Mouse (Mus musculus) forebrain, postnatal 0 days (tissue): ENCODE data around the gene Cfap126. TPM values are rescaled to one million over a fixed set of nuclear protein-coding genes. Genes with fewer than 3 reads are reported as not detected.
A peak's percentile ranks its signal among the peaks of the same experiment; 100 is the strongest.
"Not testable (repeated sequence)": the region's sequence is repeated elsewhere in the genome, so short reads cannot be mapped to it uniquely, and the experiment has no call there.

Source experiments
- ATAC-seq: fragments of 200-750 bp; cut with Nextera tagmentation; 2 replicates; pipeline ENCODE4 v1.8.0; 2017; ENCODE audit warnings: mild to moderate bottlenecking, moderate library complexity
- DNase-seq: peaks from one replicate; pipeline ENCODE4 v3.0.0-alpha.2; 2015
- H3K27ac ChIP-seq: fragments of 300-500 bp; sonication (generic); 2 replicates; pipeline ENCODE4 v1.5.1; 2014; ENCODE audit warnings: low read depth, mild to moderate bottlenecking, antibody characterized with exemption, low read length, moderate library complexity, mixed read lengths
- H3K27me3 ChIP-seq: fragments of 300-500 bp; sonication (generic); 2 replicates; pipeline ENCODE4 v1.6.1; 2014; ENCODE audit warnings: mild to moderate bottlenecking, low read length, mixed read lengths; ENCODE audit not compliant: insufficient read depth
- H3K36me3 ChIP-seq: fragments of 300-500 bp; sonication (generic); 2 replicates; pipeline ENCODE4 v1.6.1; 2014; ENCODE audit warnings: mild to moderate bottlenecking, moderate library complexity; ENCODE audit not compliant: insufficient read depth
- H3K4me1 ChIP-seq: fragments of 300-500 bp; sonication (generic); 2 replicates; pipeline ENCODE4 v1.6.1; 2014; ENCODE audit warnings: antibody characterized with exemption; ENCODE audit not compliant: insufficient read depth
- H3K4me2 ChIP-seq: fragments of 300-500 bp; sonication (generic); 2 replicates; pipeline ENCODE4 v1.6.1; 2014; ENCODE audit warnings: low read depth, mild to moderate bottlenecking, moderate library complexity
- H3K4me3 ChIP-seq: fragments of 300-500 bp; sonication (generic); 2 replicates; pipeline ENCODE4 v1.5.1; 2014; ENCODE audit warnings: low read depth, low read length, mixed read lengths
- H3K9ac ChIP-seq: fragments of 300-500 bp; sonication (generic); 2 replicates; pipeline ENCODE4 v1.6.1; 2014; ENCODE audit warnings: mild to moderate bottlenecking
- H3K9me3 ChIP-seq: fragments of 300-500 bp; sonication (generic); 2 replicates; pipeline ENCODE4 v1.6.1; 2016; ENCODE audit warnings: low read length
- CTCF ChIP-seq: sonication (generic); IDR thresholded peaks from 2 replicates; pipeline ENCODE4 v1.5.1; 2016; ENCODE audit warnings: antibody characterized with exemption, control low read depth, low read depth
- WGBS: fragments of 180-500 bp; shearing (Covaris S2); extraction: QIAGEN DNeasy Blood & Tissue Kit; methylation state at CpG from one replicate; pipeline ENCODE4 v1.1.7; 2014; 5-methylcytosine and 5-hydroxymethylcytosine counted together
- polyA plus RNA-seq: library from polyadenylated mRNA; unstranded; fragments of >200 nt; fragmentation: Nextera tagmentation; extraction: Ambion mirVana; gene quantifications from 2 replicates; pipeline ENCODE4 v1.2.1, GENCODE M21; 2015
- total RNA-seq: library from RNA; depleted of rRNA; stranded (reverse); fragments of >200 nt; gene quantifications from 2 replicates; pipeline ENCODE4 v1.2.3, GENCODE M21; 2014

Cfap126 gene
- total and polyA plus RNA-seq, 2 experiments from 2014 or later, result 2.4 to 13.7 TPM

GRCm38 (mm10) chr1:171085718-171086117, 28.0 kb upstream of the Cfap126 start:
- no peak; the same call in 1 of the 2 replicates for ATAC-seq
- Histone ChIP-seq H3K36me3 (no peaks in the 10 kb centered on the region), H3K9ac (peak overlapping the region; percentile 53), H3K4me2 (peak overlapping the region; percentile 77), H3K27me3 (no peaks in the 10 kb centered on the region), H3K9me3 (no peaks in the 10 kb centered on the region), H3K4me3 (peak overlapping the region; percentile 52), H3K27ac (no peak overlapping the region), H3K4me1 (no peaks in the 10 kb centered on the region)
- TF ChIP-seq CTCF, result no peak
- DNase-seq, result peak; percentile 58
- 0% methylated on average over 26 of the region's 26 CpGs for WGBS

- ATAC-seq, result not testable (repeated sequence)
- peak overlapping the region; percentile 7; the same call in 1 of the 2 replicates for H3K4me3 ChIP-seq
Measured at GRCm38 (mm10) chr1:171088237-171088869, 25.4 kb upstream of the Cfap126 start.

GRCm38 (mm10) chr1:171089891-171090290, 23.8 kb upstream of the Cfap126 start:
- Histone ChIP-seq H3K9me3 (no peaks in the 10 kb centered on the region), H3K36me3 (no peaks in the 10 kb centered on the region), H3K27me3 (no peaks in the 10 kb centered on the region), H3K4me1 (no peaks in the 10 kb centered on the region), H3K4me3 (no peak overlapping the region), H3K4me2 (no peak overlapping the region), H3K27ac (no peak overlapping the region), H3K9ac (no peak overlapping the region)
- 94% methylated on average over 1 of the region's 1 CpGs for WGBS
- TF ChIP-seq CTCF, result no peak
- no peak for DNase-seq
- no peak for ATAC-seq

More at GRCm38 (mm10) chr1:171088237-171088869, 25.4 kb upstream of the Cfap126 start:
- not testable (repeated sequence) for H3K36me3 ChIP-seq, H3K27me3 ChIP-seq, H3K27ac ChIP-seq, H3K4me1 ChIP-seq, H3K9me3 ChIP-seq
- 1% methylated on average over 10 of the region's 10 CpGs for WGBS
- DNase-seq, result peak; percentile 32
- H3K9ac ChIP-seq, result peak overlapping the region; percentile 31; the same call in 1 of the 2 replicates
- H3K4me2 ChIP-seq, result peak overlapping the region; percentile 28

GRCm38 (mm10) chr1:171090761-171091160, 23.0 kb upstream of the Cfap126 start:
- ATAC-seq, result no peak
- no peak for DNase-seq
- Histone ChIP-seq H3K9me3 (no peaks in the 10 kb centered on the region), H3K9ac (no peak overlapping the region), H3K4me1 (no peaks in the 10 kb centered on the region), H3K27me3 (no peaks in the 10 kb centered on the region), H3K4me3 (no peak overlapping the region), H3K4me2 (no peak overlapping the region), H3K27ac (no peak overlapping the region), H3K36me3 (no peaks in the 10 kb centered on the region)
- 73% methylated on average over 2 of the region's 2 CpGs for WGBS
- no peak for TF ChIP-seq CTCF

GRCm38 (mm10) chr1:171094424-171094823, 19.3 kb upstream of the Cfap126 start:
- WGBS, result 83% methylated on average over 4 of the region's 4 CpGs

GRCm38 (mm10) chr1:171096110-171096964, 17.4 kb upstream of the Cfap126 start:
- TF ChIP-seq CTCF, result no peak
- WGBS, result 18% methylated on average over 10 of the region's 10 CpGs
- Histone ChIP-seq H3K4me2 (no peak overlapping the region), H3K4me3 (no peak overlapping the region), H3K36me3 (no peaks in the 10 kb centered on the region), H3K27me3 (no peaks in the 10 kb centered on the region), H3K4me1 (no peaks in the 10 kb centered on the region), H3K27ac (no peak overlapping the region), H3K9me3 (no peaks in the 10 kb centered on the region), H3K9ac (no peak overlapping the region)
- ATAC-seq, result no peak
- no peak for DNase-seq

More at GRCm38 (mm10) chr1:171094424-171094823, 19.3 kb upstream of the Cfap126 start:
- TF ChIP-seq CTCF, result no peak
- H3K4me2 ChIP-seq, result no peak overlapping the region
- ATAC-seq, result no peak
- no peak overlapping the region for H3K27ac ChIP-seq
- H3K4me3 ChIP-seq, result no peak overlapping the region
- no peaks in the 10 kb centered on the region for H3K4me1 ChIP-seq
- no peaks in the 10 kb centered on the region for H3K9me3 ChIP-seq
- no peak overlapping the region for H3K9ac ChIP-seq
- no peak for DNase-seq
- H3K27me3 ChIP-seq, result no peaks in the 10 kb centered on the region
- no peaks in the 10 kb centered on the region for H3K36me3 ChIP-seq

GRCm38 (mm10) chr1:171097136-171097535, 16.6 kb upstream of the Cfap126 start:
- no peak for DNase-seq
- Histone ChIP-seq H3K9ac (no peak overlapping the region), H3K4me1 (no peaks in the 10 kb centered on the region), H3K27me3 (no peaks in the 10 kb centered on the region), H3K36me3 (no peaks in the 10 kb centered on the region), H3K4me3 (no peak overlapping the region), H3K9me3 (no peaks in the 10 kb centered on the region), H3K4me2 (no peak overlapping the region), H3K27ac (no peak overlapping the region)
- TF ChIP-seq CTCF, result no peak
- ATAC-seq, result no peak
